Mouse (Mus musculus): ENCODE measurements around the gene Irgm1.

GRCm38 (mm10) chr11:48850240-48850639 is 21.2 kb downstream of the Irgm1 start:
- TF ChIP-seq ZC3H11A (IDR thresholded peaks at IDR 0.05; ENCODE audit: borderline replicate concordance, low read depth, low read length) (no peak), MAFK (IDR thresholded peaks at IDR 0.05; ENCODE audit: insufficient read depth, low read depth, low read length) (no peak), ZNF384 (IDR thresholded peaks at IDR 0.05; ENCODE audit: low read depth, low read length) (no peak), CHD2 (IDR thresholded peaks at IDR 0.05; ENCODE audit: low read depth, low read length) (no peak), HCFC1 (IDR thresholded peaks at IDR 0.05; ENCODE audit: borderline replicate concordance, insufficient read depth, low read length) (no peak)
